ENCODE assay signal across 9 mouse cellular contexts in the genomic region with DNA sequence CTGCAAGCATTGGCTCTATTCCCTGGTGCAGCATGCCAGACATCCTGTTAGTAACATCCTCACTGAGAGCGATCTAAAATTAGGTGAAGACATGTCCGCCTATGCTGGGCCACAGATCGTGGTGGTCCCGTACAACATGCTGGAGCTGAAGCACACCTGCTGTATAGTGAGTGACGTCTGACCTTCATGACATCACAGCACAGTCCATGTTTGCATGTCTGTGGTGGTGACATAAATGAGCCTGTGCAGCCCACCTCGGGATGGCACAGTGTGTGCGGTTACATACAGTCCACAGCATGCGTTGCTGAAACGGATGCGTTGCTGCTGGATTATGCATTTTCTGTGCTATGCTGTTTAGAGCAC. TPM values are rescaled to one million over a fixed set of nuclear protein-coding genes. Genes with fewer than 3 reads are reported as not detected.
DNase-seq lines count a peak whose midpoint lies in the region; TF ChIP-seq lines count a peak whose summit lies in the region.
"Had no signal": no experiment of that assay in that cellular context is flagged by ENCODE, and none has a peak within 500 bp of the region (broad histone marks: within the 10 kb centered on the region; RNA-seq: fewer than 3 reads in every experiment).

No protein-coding gene starts in this region.

- peak; percentile 32; the same call in 1 of the 2 replicates for TF ChIP-seq EP300 in heart, adult 2 months (IDR thresholded peaks at IDR 0.05; ENCODE audit: insufficient read depth, low read depth, low read length)

- H3K4me3 ChIP-seq in heart, adult 2 months = no peak overlapping the region
- H3K4me3 ChIP-seq in thymus, adult 2 months (ENCODE audit: control insufficient read depth, insufficient read depth, low read length) = no peak overlapping the region

- peak; percentile 40 to 51 for DNase-seq in heart, adult 2 months
- no peak for DNase-seq in heart, postnatal 25 days (ENCODE audit: low spot score)
- peak; percentile 3 for DNase-seq in thymus, adult 2 months
- no peak for DNase-seq in thymus, adult 18-20 months
- DNase-seq in heart, postnatal 10 days = peak; percentile 45 to 49
- DNase-seq in splenic B cell, adult 2 months (ENCODE audit: low read depth, low spot score) = peak; percentile 31
- DNase-seq in adrenal gland, postnatal 25 days = no peak
- DNase-seq in right cerebral cortex, postnatal 25 days = no peak

- no peak for TF ChIP-seq CTCF in heart, adult 2 months (IDR thresholded peaks at IDR 0.05)
- TF ChIP-seq CTCF in thymus, adult 2 months (IDR thresholded peaks at IDR 0.05; ENCODE audit: borderline replicate concordance, control insufficient read depth, extremely low read depth, insufficient read depth, low read length, poor library complexity) = no peak

- intact Hi-C loops in heart, adult 2 months (cut with DNase I) = loop anchor here (1.0 kb wide), 2 partner anchors 20 to 152 kb away; no protein-coding TSS in a partner anchor
- intact Hi-C loops in heart, postnatal 25 days (cut with DNase I) = loop anchor here (10.0 kb wide), 1 partner anchor 131 kb away; no protein-coding TSS in a partner anchor
- intact Hi-C loops in heart, postnatal 10 days (cut with DNase I) = no loop called here

- peaks cover 11% of the 10 kb centered on the region for H3K4me1 ChIP-seq in heart, adult 2 months (ENCODE audit: control insufficient read depth, insufficient read depth, low read length)
- H3K4me1 ChIP-seq in thymus, adult 2 months (replicated peaks; ENCODE audit: control insufficient read depth, insufficient read depth, low read length) = peaks cover 15% of the 10 kb centered on the region

- TF ChIP-seq POLR2A in heart, adult 2 months (IDR thresholded peaks at IDR 0.05; ENCODE audit: insufficient read depth, low read depth, low read length) = no peak
- TF ChIP-seq POLR2A in thymus, adult 2 months (IDR thresholded peaks at IDR 0.05; ENCODE audit: control insufficient read depth, extremely low read depth, insufficient read depth, low read length, poor library complexity) = no peak

- H3K36me3 ChIP-seq in heart, adult 2 months (ENCODE audit: control insufficient read depth, insufficient read depth, low read length) = no peaks in the 10 kb centered on the region
- no peaks in the 10 kb centered on the region for H3K36me3 ChIP-seq in thymus, adult 2 months (ENCODE audit: control insufficient read depth, insufficient read depth, low read length)
- H3K36me3 ChIP-seq in splenic B cell, adult 2 months (ENCODE audit: control insufficient read depth, insufficient read depth, low read length, poor library complexity, severe bottlenecking) = no peaks in the 10 kb centered on the region

- H3K27ac ChIP-seq in heart, adult 2 months = peak overlapping the region; percentile 73
- no peak overlapping the region for H3K27ac ChIP-seq in thymus, adult 2 months (ENCODE audit: control insufficient read depth, insufficient read depth, low read length)
- H3K27ac ChIP-seq: macrophage had no signal

- H3K27me3 ChIP-seq in heart, adult 2 months (ENCODE audit: control insufficient read depth, insufficient read depth, low read length) = no peaks in the 10 kb centered on the region
- H3K27me3 ChIP-seq in thymus, adult 2 months (ENCODE audit: control insufficient read depth, insufficient read depth, low read length) = no peaks in the 10 kb centered on the region
- H3K27me3 ChIP-seq in splenic B cell, adult 2 months (ENCODE audit: control insufficient read depth, insufficient read depth, low read length, poor library complexity, severe bottlenecking) = no peaks in the 10 kb centered on the region

- 42% methylated on average over 10 of the region's 10 CpGs for WGBS in heart, adult 2 months
- 3% methylated on average over 10 of the region's 10 CpGs for WGBS in thymus, adult 2 months

- 0 out of 2 replicates have a peak overlapping the region, but pooled peaks have one; percentile 0 for H3K9ac ChIP-seq in heart, adult 2 months (ENCODE audit: low read depth, low read length)

- H3K79me2 ChIP-seq in heart, adult 2 months (replicated peaks; ENCODE audit: control insufficient read depth, insufficient read depth, low read length) = no peaks in the 10 kb centered on the region

RNA-seq across cellular contexts. Expression of a gene that starts 33.9 kb away (rescaled TPM):
- total RNA-seq in heart, adult 2 months (2021) = 10 to 100 TPM; 20.7 to 28.8 TPM
- polyA plus RNA-seq in heart, adult 2 months (2012; rRNA removed) = 34.6 and 38.1 TPM in 2 replicates
- 10 to 100 TPM; 22.6 to 22.8 TPM for total RNA-seq in heart, postnatal 25 days (2021)
- polyA plus RNA-seq in thymus, adult 2 months (2012; rRNA removed) = 10.0 and 12.7 TPM in 2 replicates
- 10 to 100 TPM; 41.9 to 48.3 TPM for total RNA-seq in heart, postnatal 10 days (2021)
- 19.8 and 20.7 TPM in 2 replicates for total RNA-seq in adrenal gland, postnatal 25 days (2021)

Comparison
In these comparisons a context has a peak if more than half of its experiments do, and no peak if none do; other contexts are left out.
1. DNase-seq: peak in heart, adult 2 months (2 of 2), thymus, adult 2 months (single experiment), heart, postnatal 10 days (2 of 2) and splenic B cell, adult 2 months (single experiment); none in heart, postnatal 25 days (single experiment), thymus, adult 18-20 months (0 of 2), adrenal gland, postnatal 25 days (single experiment) and right cerebral cortex, postnatal 25 days (single experiment).